Mouse (Mus musculus) hindbrain, embryonic 15.5 days (tissue): ENCODE data around the gene Kdm4c. TPM values are rescaled to one million over a fixed set of nuclear protein-coding genes. Genes with fewer than 3 reads are reported as not detected.

ENCODE experiments used
- ATAC-seq: fragments of 200-750 bp; cut with Nextera tagmentation; 2 replicates; pipeline ENCODE4 v1.8.0; 2017; ENCODE audit warnings: low read depth, moderate number of reproducible peaks, moderate TSS enrichment; ENCODE audit not compliant: low FRiP score
- H3K27ac ChIP-seq: fragments of 300-500 bp; sonication (generic); replicated peaks from 2 replicates; pipeline ENCODE4 v1.5.1; 2015; ENCODE audit warnings: mild to moderate bottlenecking, inconsistent platforms
- H3K27me3 ChIP-seq: fragments of 300-500 bp; sonication (generic); 2 replicates; pipeline ENCODE4 v1.6.1; 2015; ENCODE audit warnings: control low read depth, inconsistent platforms
- H3K36me3 ChIP-seq: fragments of 300-500 bp; sonication (generic); 2 replicates; pipeline ENCODE4 v1.6.1; 2015; ENCODE audit warnings: control low read depth, inconsistent platforms
- H3K4me1 ChIP-seq: fragments of 300-500 bp; sonication (generic); replicated peaks from 2 replicates; pipeline ENCODE4 v1.6.1; 2015; ENCODE audit warnings: control low read depth, inconsistent platforms
- H3K4me2 ChIP-seq: fragments of 300-500 bp; sonication (generic); 2 replicates; pipeline ENCODE4 v1.6.1; 2015; ENCODE audit warnings: moderate library complexity, mild to moderate bottlenecking, inconsistent platforms
- H3K4me3 ChIP-seq: fragments of 300-500 bp; sonication (generic); 2 replicates; pipeline ENCODE4 v1.5.1; 2015; ENCODE audit warnings: mild to moderate bottlenecking, inconsistent platforms
- H3K9ac ChIP-seq: fragments of 300-500 bp; sonication (generic); 2 replicates; pipeline ENCODE4 v1.6.1; 2015; ENCODE audit warnings: inconsistent platforms
- H3K9me3 ChIP-seq: fragments of 300-500 bp; sonication (generic); 2 replicates; pipeline ENCODE4 v1.6.1; 2016; ENCODE audit warnings: control low read depth, inconsistent platforms
- WGBS: fragments of 180-500 bp; shearing (Covaris S2); methylation state at CpG from one replicate; pipeline ENCODE4 v1.1.7; 2015; 5-methylcytosine and 5-hydroxymethylcytosine counted together
- polyA plus RNA-seq: library from polyadenylated mRNA; unstranded; fragments of >200 nt; fragmentation: Nextera tagmentation; extraction: Ambion mirVana; gene quantifications from 2 replicates; pipeline ENCODE4 v1.2.1, GENCODE M21; 2015

The Kdm4c gene
- polyA plus RNA-seq, 1 experiment from 2014 or later, result 15.4 TPM

GRCm38 (mm10) chr4:74259331-74259730 lies 17.0 kb downstream of the Kdm4c start:
- 19% methylated on average over 3 of the region's 3 CpGs for WGBS
- Histone ChIP-seq H3K36me3 (0 out of 2 replicates have a peak, but pooled peaks cover 5% of the 10 kb centered on the region), H3K4me2 (no peak overlapping the region), H3K4me3 (no peak overlapping the region), H3K9ac (no peak overlapping the region), H3K9me3 (no peaks in the 10 kb centered on the region), H3K4me1 (0 out of 2 replicates have a peak, but pooled peaks cover 5% of the 10 kb centered on the region), H3K27me3 (no peaks in the 10 kb centered on the region), H3K27ac (no peak overlapping the region)
- ATAC-seq, result no peak

DNA sequence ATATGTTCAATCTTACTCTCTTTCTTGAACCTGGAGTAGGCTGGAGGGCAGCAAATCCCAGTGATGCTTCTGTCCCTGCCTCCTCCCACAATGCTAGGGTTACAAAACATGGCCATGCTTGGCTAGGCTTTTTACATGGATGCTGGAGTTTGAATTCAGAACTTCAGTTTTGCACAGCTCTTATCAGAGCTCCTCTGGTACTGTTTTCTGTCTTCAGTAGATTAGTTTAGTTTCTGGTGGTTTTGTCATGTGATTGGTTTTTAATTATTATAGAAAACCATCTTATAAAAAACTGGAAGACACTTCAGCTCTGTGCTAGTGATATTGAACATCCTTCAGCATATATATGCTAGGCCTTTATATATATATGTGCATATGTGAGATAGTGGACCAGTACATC lies 19.6 kb downstream of the Kdm4c start:
- H3K9me3 ChIP-seq, result no peaks in the 10 kb centered on the region
- H3K9ac ChIP-seq, result no peak overlapping the region
- H3K27me3 ChIP-seq, result no peaks in the 10 kb centered on the region
- 0 out of 2 replicates have a peak, but pooled peaks cover 5% of the 10 kb centered on the region for H3K36me3 ChIP-seq
- no peak for ATAC-seq
- no peak overlapping the region for H3K27ac ChIP-seq
- H3K4me1 ChIP-seq, result 0 out of 2 replicates have a peak, but pooled peaks cover 5% of the 10 kb centered on the region
- H3K4me3 ChIP-seq, result no peak overlapping the region
- no peak overlapping the region for H3K4me2 ChIP-seq

- 96% methylated on average over 5 of the region's 5 CpGs for WGBS
- no peak overlapping the region for H3K9ac ChIP-seq
- H3K4me3 ChIP-seq, result no peak overlapping the region
- no peaks in the 10 kb centered on the region for H3K27me3 ChIP-seq
- no peak overlapping the region for H3K27ac ChIP-seq
- H3K4me2 ChIP-seq, result no peak overlapping the region
- no peak for ATAC-seq
- H3K4me1 ChIP-seq, result 0 out of 2 replicates have a peak, but pooled peaks cover under 1% of the 10 kb centered on the region
- H3K36me3 ChIP-seq, result peaks cover 5% of the 10 kb centered on the region; the same call in 1 of the 2 replicates
- H3K9me3 ChIP-seq, result no peaks in the 10 kb centered on the region
Observed at GRCm38 (mm10) chr4:74264428-74264955, 22.2 kb downstream of the Kdm4c start.

DNA sequence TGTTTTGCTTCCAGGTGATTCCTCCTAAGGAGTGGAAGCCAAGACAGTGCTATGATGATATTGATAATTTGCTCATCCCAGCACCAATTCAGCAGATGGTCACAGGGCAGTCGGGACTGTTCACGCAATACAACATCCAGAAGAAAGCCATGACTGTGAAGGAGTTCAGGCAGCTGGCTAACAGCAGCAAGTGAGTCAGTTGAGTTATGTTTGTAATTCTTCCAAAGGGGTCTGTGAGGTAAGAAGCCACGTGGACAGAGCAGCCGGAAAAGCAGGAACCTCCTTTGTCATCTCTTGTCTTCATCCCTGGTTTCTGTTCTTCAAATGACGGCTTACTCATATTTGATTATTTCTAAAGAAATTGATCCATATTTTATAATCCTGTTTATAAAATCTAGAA lies 28.9 kb downstream of the Kdm4c start:
- H3K9me3 ChIP-seq, result no peaks in the 10 kb centered on the region
- H3K27ac ChIP-seq, result no peak overlapping the region
- ATAC-seq, result no peak
- no peak overlapping the region for H3K4me2 ChIP-seq
- H3K36me3 ChIP-seq, result peaks cover 21% of the 10 kb centered on the region
- WGBS, result 91% methylated on average over 5 of the region's 5 CpGs
- H3K4me3 ChIP-seq, result no peak overlapping the region
- H3K4me1 ChIP-seq, result no peaks in the 10 kb centered on the region
- H3K9ac ChIP-seq, result no peak overlapping the region
- no peaks in the 10 kb centered on the region for H3K27me3 ChIP-seq

DNA sequence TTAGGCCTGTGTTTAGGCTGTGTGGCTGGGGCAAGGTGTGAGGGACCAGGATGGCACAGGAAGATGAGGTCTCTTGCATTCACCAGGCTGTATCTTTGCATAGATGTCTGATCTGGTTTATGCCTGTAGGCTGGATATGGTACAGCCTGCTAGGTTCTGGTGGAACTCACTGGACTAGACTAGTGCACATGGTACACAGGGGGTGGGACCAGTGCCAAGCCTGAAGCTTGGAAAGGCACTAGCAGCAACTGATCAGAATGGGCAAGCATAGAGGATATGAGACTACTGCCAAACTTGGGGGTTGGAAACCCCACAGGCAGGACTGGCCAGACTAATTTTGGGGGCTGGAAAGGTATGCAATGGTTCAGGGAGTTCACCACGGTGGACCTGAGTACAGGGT lies 35.2 kb downstream of the Kdm4c start:
- Histone ChIP-seq H3K9me3 (no peaks in the 10 kb centered on the region), H3K27me3 (no peaks in the 10 kb centered on the region), H3K9ac (no peak overlapping the region), H3K4me2 (no peak overlapping the region), H3K36me3 (peaks cover 10% of the 10 kb centered on the region; the same call in 1 of the 2 replicates), H3K4me3 (no peak overlapping the region), H3K4me1 (no peaks in the 10 kb centered on the region), H3K27ac (no peak overlapping the region)
- WGBS, result 92% methylated on average over 1 of the region's 1 CpGs
- peak; percentile 38; the same call in 1 of the 2 replicates for ATAC-seq

GRCm38 (mm10) chr4:74280170-74280569 lies 37.9 kb downstream of the Kdm4c start:
- no peaks in the 10 kb centered on the region for H3K27me3 ChIP-seq
- H3K4me1 ChIP-seq, result no peaks in the 10 kb centered on the region
- ATAC-seq, result no peak
- 63% methylated on average over 3 of the region's 3 CpGs for WGBS
- no peak overlapping the region for H3K4me2 ChIP-seq
- H3K36me3 ChIP-seq, result no peaks in the 10 kb centered on the region
- no peaks in the 10 kb centered on the region for H3K9me3 ChIP-seq
- no peak overlapping the region for H3K9ac ChIP-seq
- no peak overlapping the region for H3K4me3 ChIP-seq
- H3K27ac ChIP-seq, result no peak overlapping the region

DNA sequence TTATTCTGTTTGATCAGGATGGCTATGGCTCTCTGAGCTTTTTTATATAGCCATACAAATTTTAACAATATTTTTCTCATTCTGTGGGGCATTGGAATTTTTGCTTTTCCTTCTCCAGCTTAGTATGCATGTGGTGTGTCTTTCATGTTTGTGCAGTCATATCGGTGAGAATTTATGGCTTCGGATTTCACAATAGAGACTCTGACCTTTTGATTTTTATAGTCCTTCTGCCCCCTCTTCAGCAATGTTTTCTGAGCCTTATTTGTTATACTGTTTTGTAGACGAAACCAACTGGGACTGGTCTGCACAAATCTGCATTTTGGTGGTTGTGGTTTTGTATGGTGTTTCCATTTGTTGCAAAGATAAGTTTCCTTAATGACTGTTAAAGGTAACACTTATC lies 45.6 kb downstream of the Kdm4c start:
- H3K9ac ChIP-seq, result no peak overlapping the region
- H3K27me3 ChIP-seq, result no peaks in the 10 kb centered on the region
- H3K4me2 ChIP-seq, result no peak overlapping the region
- H3K9me3 ChIP-seq, result no peaks in the 10 kb centered on the region
- WGBS, result 94% methylated on average over 3 of the region's 3 CpGs
- ATAC-seq, result no peak
- H3K27ac ChIP-seq, result no peak overlapping the region
- no peaks in the 10 kb centered on the region for H3K4me1 ChIP-seq
- 0 out of 2 replicates have a peak, but pooled peaks cover 3% of the 10 kb centered on the region for H3K36me3 ChIP-seq
- H3K4me3 ChIP-seq, result no peak overlapping the region

GRCm38 (mm10) chr4:74294726-74295125 lies 52.4 kb downstream of the Kdm4c start:
- Histone ChIP-seq H3K4me1 (no peaks in the 10 kb centered on the region), H3K9me3 (no peaks in the 10 kb centered on the region), H3K9ac (no peak overlapping the region), H3K27ac (no peak overlapping the region), H3K4me3 (no peak overlapping the region), H3K4me2 (no peak overlapping the region), H3K27me3 (no peaks in the 10 kb centered on the region), H3K36me3 (peaks cover 6% of the 10 kb centered on the region; the same call in 1 of the 2 replicates)
- no peak for ATAC-seq
- 81% methylated on average over 3 of the region's 3 CpGs for WGBS

- no peak for ATAC-seq
- H3K9me3 ChIP-seq, result no peaks in the 10 kb centered on the region
- no peak overlapping the region for H3K4me2 ChIP-seq
- H3K36me3 ChIP-seq, result peaks cover 3% of the 10 kb centered on the region
- 94% methylated on average over 5 of the region's 5 CpGs for WGBS
- H3K27ac ChIP-seq, result no peak overlapping the region
- H3K4me1 ChIP-seq, result no peaks in the 10 kb centered on the region
- no peak overlapping the region for H3K9ac ChIP-seq
- H3K4me3 ChIP-seq, result no peak overlapping the region
- H3K27me3 ChIP-seq, result no peaks in the 10 kb centered on the region
Observed at GRCm38 (mm10) chr4:74305315-74306105, 63.2 kb downstream of the Kdm4c start.

GRCm38 (mm10) chr4:74311135-74311534 lies 68.8 kb downstream of the Kdm4c start:
- peaks cover 20% of the 10 kb centered on the region for H3K36me3 ChIP-seq
- no peak overlapping the region for H3K9ac ChIP-seq
- H3K4me3 ChIP-seq, result no peak overlapping the region
- WGBS, result 97% methylated on average over 5 of the region's 5 CpGs
- no peak for ATAC-seq
- H3K27ac ChIP-seq, result no peak overlapping the region
- no peaks in the 10 kb centered on the region for H3K4me1 ChIP-seq
- H3K4me2 ChIP-seq, result no peak overlapping the region
- H3K9me3 ChIP-seq, result no peaks in the 10 kb centered on the region
- no peaks in the 10 kb centered on the region for H3K27me3 ChIP-seq

DNA sequence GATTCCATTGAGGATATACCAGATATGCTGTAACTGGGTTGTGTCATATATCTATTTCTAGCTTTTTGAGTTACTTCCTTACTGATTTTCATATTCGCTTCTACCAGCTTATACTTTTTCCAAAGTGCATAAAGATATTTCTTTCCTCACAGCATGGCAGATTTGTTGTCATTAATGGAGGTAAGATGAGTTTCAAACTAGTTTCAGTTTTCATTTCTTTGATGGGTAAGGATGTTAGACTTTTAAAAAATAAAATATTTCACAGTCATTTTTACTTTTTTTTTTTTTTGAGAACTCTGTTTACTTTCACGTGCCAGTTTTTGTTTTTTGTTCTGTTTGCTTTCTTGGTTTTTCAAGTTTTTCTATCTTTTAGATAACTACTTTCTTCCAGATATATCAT lies 70.6 kb downstream of the Kdm4c start:
- Histone ChIP-seq H3K4me1 (no peaks in the 10 kb centered on the region), H3K9me3 (no peaks in the 10 kb centered on the region), H3K4me2 (no peak overlapping the region), H3K27me3 (no peaks in the 10 kb centered on the region), H3K9ac (no peak overlapping the region), H3K36me3 (peaks cover 28% of the 10 kb centered on the region), H3K27ac (no peak overlapping the region), H3K4me3 (no peak overlapping the region)
- 99% methylated on average over 2 of the region's 2 CpGs for WGBS
- ATAC-seq, result no peak

DNA sequence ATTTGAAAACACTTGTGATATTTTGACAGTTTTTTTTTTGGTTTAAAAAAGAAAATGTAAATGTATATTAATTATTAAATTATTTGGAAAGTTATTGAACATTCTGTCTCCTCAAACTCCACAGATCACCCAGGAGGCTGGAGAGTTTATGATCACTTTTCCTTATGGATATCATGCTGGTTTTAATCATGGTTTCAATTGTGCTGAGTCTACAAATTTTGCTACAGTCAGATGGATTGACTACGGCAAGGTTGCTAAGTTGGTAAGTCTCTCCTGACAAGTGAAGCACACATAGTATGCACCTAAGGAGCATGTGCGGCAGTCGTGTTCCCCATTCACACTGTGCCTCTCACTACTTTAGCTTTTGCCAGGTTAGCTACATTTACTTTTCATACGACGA lies 73.1 kb downstream of the Kdm4c start:
- 96% methylated on average over 5 of the region's 5 CpGs for WGBS
- no peak for ATAC-seq
- no peaks in the 10 kb centered on the region for H3K4me1 ChIP-seq
- H3K36me3 ChIP-seq, result peaks cover 25% of the 10 kb centered on the region
- no peaks in the 10 kb centered on the region for H3K9me3 ChIP-seq
- no peak overlapping the region for H3K27ac ChIP-seq
- H3K27me3 ChIP-seq, result no peaks in the 10 kb centered on the region
- no peak overlapping the region for H3K9ac ChIP-seq
- H3K4me2 ChIP-seq, result no peak overlapping the region
- H3K4me3 ChIP-seq, result no peak overlapping the region
